Mouse (Mus musculus): ENCODE data around the gene Akap1. TPM values are rescaled to one million over a fixed set of nuclear protein-coding genes. Genes with fewer than 3 reads are reported as not detected.

Akap1 gene
- polyA plus RNA-seq, 1 experiment = 114 TPM

DNA sequence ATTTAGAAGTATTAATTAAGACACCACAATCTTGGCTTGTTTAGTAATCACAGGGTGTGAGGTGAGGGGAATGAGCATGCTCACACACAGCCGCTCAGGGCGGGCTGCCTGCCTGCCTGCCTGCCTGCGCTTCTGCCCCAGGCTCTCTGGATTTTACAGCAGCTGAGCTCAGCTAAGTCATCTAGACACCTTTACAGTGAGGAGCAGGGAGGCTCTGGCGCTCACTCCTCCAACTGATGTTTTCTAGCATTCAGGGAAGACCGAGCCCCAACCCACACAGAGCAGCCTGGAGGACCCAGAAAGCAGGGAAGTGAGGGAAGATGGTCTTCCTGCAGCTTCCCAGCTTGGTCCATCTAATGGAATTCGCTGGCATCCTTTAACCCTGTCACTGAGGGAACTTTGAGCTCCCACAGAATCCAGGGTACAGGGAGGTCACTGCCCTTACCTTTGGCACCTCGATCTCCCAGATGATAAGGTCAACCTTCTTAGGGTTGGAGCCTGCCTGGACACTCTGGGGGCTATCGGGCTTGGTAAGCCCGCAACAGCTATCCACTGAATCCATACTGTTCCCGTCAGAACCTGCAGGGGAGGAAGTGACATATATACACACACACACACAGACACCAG is 23.5 kb downstream of the Akap1 start:
- peak overlapping the region; percentile 81 for H3K27ac ChIP-seq (replicated peaks; ENCODE audit: low read depth, low read length)

DNA sequence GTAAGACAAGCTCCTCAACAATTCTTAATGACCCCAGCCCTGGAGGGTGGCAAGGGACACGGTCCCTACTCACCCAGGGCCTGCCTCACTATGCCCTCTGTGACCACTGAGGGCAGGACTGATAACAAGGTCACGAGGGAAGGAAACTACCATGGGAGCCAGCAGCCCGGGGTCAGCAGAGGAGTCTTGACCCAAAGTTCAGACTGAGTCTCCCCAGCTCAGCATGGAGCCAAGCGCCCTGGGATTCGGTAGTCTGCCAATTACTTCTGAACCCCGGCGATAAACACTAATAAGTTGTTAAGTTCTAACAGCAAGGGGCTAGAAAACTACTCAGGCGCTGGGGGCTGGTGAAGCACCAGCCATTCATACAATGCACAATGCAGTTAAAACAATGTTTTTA is 24.1 kb downstream of the Akap1 start:
- peaks cover 9% of the 10 kb centered on the region for H3K4me1 ChIP-seq (ENCODE audit: control insufficient read depth, insufficient read depth, insufficient read length, low read length)
- no peak overlapping the region for H3K4me3 ChIP-seq (ENCODE audit: insufficient read depth, low read depth, low read length)
- H3K27ac ChIP-seq (replicated peaks; ENCODE audit: low read depth, low read length) = peak overlapping the region; percentile 81

More for the DNA sequence above, 23.5 kb downstream of the Akap1 start:
- H3K4me3 ChIP-seq (ENCODE audit: insufficient read depth, low read depth, low read length) = no peak overlapping the region
- peaks cover 9% of the 10 kb centered on the region for H3K4me1 ChIP-seq (ENCODE audit: control insufficient read depth, insufficient read depth, insufficient read length, low read length)

DNA sequence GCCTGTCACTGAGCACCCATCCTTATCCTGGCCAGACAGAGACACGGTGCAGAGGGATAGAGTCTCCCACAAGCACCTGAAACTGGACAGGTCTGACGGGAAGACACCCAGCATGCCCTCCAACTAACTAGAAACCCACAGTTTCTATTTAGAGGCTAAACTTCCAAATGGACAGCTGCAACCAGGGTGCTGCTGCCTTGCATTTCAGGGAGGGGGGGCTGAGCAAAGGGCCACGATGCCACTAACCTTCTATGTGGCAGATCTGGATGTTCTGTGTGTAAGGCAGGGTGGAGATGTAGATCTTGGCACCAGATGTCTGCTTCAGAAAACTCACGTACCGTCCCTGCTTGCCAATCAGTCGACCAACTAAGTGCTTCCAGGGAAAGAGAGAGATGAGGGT is 25.0 kb downstream of the Akap1 start:
- peaks cover 9% of the 10 kb centered on the region for H3K4me1 ChIP-seq (ENCODE audit: control insufficient read depth, insufficient read depth, insufficient read length, low read length)
- peak overlapping the region; percentile 81 for H3K27ac ChIP-seq (replicated peaks; ENCODE audit: low read depth, low read length)
- no peak overlapping the region for H3K4me3 ChIP-seq (ENCODE audit: insufficient read depth, low read depth, low read length)

DNA sequence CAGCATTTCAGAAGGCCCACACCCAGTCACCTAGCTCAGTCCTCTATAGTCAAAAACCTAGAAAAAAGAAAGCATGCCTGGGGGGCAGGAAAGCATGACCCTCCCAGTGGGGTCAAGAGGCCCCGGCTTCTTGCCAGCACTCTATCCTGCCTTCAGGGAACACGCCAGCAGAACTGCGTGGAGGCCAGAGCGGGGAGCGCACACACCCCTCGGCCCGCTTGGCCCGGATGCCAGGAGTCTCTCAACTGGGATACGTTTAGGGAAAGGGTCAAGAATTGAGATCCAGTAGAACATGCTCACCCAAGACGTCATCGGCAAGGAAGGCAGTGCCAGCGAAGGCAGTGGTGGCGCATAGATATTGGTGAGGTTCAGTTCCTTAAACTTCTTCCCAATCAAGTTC is 25.8 kb downstream of the Akap1 start:
- Histone ChIP-seq H3K4me3 (ENCODE audit: insufficient read depth, low read depth, low read length) (no peak overlapping the region), H3K4me1 (ENCODE audit: control insufficient read depth, insufficient read depth, insufficient read length, low read length) (peaks cover 8% of the 10 kb centered on the region), H3K27ac (replicated peaks; ENCODE audit: low read depth, low read length) (peak overlapping the region; percentile 81)

DNA sequence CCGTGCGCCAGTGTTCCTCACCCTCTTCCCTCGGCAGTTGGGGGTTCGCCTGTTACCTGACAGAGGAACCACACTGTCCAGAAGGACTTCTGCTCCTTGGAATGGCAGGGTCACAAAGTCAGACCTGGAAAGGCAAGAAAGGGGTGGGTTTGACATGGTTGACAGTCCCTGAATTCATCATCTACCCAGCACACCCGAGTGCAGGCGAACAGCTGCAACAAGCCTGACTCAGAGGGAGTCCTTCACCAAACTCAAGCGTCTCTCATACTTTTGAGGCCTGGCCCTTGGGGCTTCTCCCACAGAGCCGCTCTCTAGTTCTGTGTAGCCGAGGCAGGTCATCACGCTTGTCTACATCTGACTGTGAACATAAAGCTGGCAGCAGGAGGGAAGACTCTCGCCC is 29.8 kb downstream of the Akap1 start:
- H3K27ac ChIP-seq (replicated peaks; ENCODE audit: low read depth, low read length) = no peak overlapping the region; the same call in 1 of the 2 replicates
- peaks cover 5% of the 10 kb centered on the region; the same call in 1 of the 2 replicates for H3K4me1 ChIP-seq (ENCODE audit: control insufficient read depth, insufficient read depth, insufficient read length, low read length)

DNA sequence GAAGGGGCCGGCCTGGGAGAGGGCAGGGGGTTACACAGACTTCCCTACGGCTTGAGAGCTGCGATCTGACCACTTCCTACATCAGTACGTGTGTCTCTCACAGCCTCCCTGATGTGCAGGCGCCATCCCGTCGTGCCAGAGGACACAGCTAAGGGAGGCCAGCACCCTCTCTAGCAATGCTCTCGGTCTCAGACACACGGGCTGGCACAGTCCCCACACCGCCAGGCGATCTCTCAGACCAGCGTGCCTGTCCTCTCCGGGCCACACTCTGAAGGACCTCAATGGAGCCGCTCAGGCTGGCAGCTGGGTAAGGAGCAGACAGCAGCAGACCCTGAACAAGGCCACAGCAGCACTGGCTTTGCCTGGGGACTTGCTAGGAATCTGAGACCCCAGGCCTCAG is 30.3 kb downstream of the Akap1 start:
- peaks cover under 1% of the 10 kb centered on the region; the same call in 1 of the 2 replicates for H3K4me1 ChIP-seq (ENCODE audit: control insufficient read depth, insufficient read depth, insufficient read length, low read length)
- H3K27ac ChIP-seq (replicated peaks; ENCODE audit: low read depth, low read length) = no peak overlapping the region; the same call in 1 of the 2 replicates
- H3K4me3 ChIP-seq (ENCODE audit: insufficient read depth, low read depth, low read length) = no peak overlapping the region

More for the DNA sequence above, 29.8 kb downstream of the Akap1 start:
- no peak overlapping the region for H3K4me3 ChIP-seq (ENCODE audit: insufficient read depth, low read depth, low read length)

DNA sequence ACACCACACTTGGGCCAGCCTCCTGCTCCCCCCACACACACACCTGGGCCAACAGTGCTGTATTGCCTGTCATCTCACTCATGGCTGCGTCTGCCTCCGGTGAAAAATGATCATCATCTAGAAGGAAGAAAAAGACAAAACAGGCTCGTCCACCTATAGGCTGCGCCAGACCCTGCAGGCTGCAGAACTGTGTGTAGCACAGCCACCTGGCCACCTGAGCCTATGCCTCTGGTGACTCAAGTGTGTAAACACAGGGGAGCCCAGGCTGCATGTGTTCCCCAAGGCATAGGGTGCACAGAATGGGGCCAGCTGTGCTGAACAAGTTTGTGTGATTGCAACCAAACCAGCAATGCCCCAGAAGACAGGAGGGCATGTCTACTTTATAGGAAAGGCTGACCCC is 31.3 kb downstream of the Akap1 start:
- Histone ChIP-seq H3K4me3 (ENCODE audit: insufficient read depth, low read depth, low read length) (no peak overlapping the region), H3K27ac (replicated peaks; ENCODE audit: low read depth, low read length) (no peak overlapping the region), H3K4me1 (ENCODE audit: control insufficient read depth, insufficient read depth, insufficient read length, low read length) (no peaks in the 10 kb centered on the region)

DNA sequence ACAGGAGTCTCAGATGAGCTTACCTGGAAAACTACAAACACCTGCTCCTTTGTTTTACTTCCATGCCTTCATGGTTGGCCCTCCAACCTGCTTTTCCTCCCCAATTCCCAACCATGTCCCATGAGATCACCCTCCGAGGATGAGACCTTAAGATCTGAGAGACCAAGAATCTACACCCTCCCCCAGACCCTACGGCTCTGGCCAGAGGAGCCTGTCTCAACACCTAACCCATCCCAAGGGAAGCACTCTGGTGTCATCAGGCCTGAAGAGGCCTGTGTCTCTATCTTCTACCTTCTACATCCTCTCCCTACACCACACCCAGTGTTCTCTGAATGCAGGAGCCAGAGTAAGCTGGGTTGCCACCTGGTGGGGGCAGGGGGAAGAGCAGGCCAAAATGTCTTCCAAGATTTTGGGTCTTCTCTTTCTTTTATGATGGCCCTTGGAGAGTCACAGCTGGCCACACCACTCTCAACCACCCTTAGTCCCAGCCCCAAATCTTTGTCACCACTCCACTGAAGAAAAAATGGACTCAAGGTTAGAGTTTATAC is 34.1 kb downstream of the Akap1 start:
- no peaks in the 10 kb centered on the region for H3K4me1 ChIP-seq (ENCODE audit: control insufficient read depth, insufficient read depth, insufficient read length, low read length)
- no peak overlapping the region for H3K27ac ChIP-seq (replicated peaks; ENCODE audit: low read depth, low read length)
- no peak overlapping the region for H3K4me3 ChIP-seq (ENCODE audit: insufficient read depth, low read depth, low read length)

DNA sequence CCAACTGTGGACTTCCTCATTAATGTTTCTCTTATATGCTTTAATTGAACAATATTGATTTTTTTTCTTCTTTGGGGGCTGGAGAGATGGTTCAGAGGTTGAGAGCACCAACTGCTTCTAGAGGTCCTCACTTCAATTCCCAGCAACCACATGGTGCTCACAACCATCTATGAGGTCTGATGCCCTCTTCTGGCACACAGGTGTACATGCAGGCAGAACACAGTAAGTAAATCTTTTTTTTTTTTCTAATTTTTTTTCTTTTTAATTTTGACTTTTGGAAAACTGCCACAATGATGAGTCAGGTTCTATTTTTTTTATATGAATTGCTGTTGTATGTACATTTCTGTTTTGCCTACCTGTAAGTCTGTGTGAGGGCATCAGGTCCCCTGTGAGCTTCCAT is 35.9 kb downstream of the Akap1 start:
- H3K4me1 ChIP-seq (ENCODE audit: control insufficient read depth, insufficient read depth, insufficient read length, low read length) = no peaks in the 10 kb centered on the region
- no peak overlapping the region for H3K27ac ChIP-seq (replicated peaks; ENCODE audit: low read depth, low read length)
- no peak overlapping the region for H3K4me3 ChIP-seq (ENCODE audit: insufficient read depth, low read depth, low read length)

DNA sequence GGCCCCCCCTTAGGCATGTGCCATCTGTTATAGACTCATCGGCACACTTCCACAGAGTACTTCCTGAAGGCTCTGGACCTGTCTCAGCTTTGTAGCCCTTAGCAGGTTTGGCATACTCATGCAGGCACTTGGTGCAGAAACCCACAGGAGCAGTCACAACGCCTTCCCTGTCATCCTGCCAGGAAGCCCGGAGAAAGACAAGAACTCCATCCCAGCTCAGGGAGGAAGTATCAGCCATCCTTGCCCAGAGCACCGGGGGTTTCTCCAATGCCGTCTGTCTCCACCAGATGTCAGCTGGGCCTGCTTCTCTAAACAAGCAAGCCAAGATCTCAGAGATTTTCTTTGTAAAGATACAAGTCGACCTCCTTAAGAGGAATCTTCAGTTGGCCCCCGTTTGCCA is 38.5 kb downstream of the Akap1 start:
- H3K4me1 ChIP-seq (ENCODE audit: control insufficient read depth, insufficient read depth, insufficient read length, low read length) = no peaks in the 10 kb centered on the region
- H3K4me3 ChIP-seq (ENCODE audit: insufficient read depth, low read depth, low read length) = no peak overlapping the region
- H3K27ac ChIP-seq (replicated peaks; ENCODE audit: low read depth, low read length) = no peak overlapping the region

DNA sequence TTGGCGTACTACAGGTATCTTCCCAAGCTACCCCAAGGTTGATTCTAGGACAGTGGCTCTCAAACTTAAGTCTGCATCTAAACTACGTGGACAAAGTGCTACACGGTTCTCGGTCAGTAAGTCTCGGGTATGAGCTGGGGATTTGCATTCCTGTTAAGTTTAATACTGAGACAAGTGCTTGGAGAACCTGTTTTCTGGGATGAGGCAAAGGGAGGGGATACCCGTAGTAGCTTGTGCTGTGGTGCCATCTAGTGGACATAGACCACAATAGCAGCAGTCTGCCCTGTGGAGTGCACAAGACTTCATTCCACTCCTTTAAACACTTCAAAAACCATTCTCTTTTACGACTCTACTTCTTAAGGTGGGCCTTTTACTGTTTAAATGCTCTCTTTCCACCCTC is 41.4 kb downstream of the Akap1 start:
- no peak overlapping the region for H3K4me3 ChIP-seq (ENCODE audit: insufficient read depth, low read depth, low read length)
- no peaks in the 10 kb centered on the region for H3K4me1 ChIP-seq (ENCODE audit: control insufficient read depth, insufficient read depth, insufficient read length, low read length)
- H3K27ac ChIP-seq (replicated peaks; ENCODE audit: low read depth, low read length) = no peak overlapping the region

DNA sequence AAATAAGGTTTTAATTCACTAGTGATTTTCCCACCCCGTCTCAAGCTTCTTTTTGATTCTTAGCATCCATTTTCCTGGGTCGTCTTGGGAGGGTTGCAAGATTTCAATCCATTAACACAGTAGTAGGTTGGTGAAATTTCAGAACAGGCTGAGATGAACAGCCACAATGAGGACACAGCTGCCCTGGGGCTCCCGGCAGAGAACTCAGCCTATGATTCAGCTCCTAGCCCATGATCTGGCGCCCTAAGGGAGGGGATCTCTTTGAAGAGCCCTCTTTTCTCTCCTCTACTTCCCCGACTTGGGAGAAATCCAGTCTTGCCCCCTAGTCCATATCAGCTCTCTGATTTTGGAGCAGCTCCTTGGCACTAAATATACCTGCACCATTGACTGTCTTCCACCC is 41.9 kb downstream of the Akap1 start:
- Histone ChIP-seq H3K4me3 (ENCODE audit: insufficient read depth, low read depth, low read length) (no peak overlapping the region), H3K4me1 (ENCODE audit: control insufficient read depth, insufficient read depth, insufficient read length, low read length) (no peaks in the 10 kb centered on the region), H3K27ac (replicated peaks; ENCODE audit: low read depth, low read length) (no peak overlapping the region)

DNA sequence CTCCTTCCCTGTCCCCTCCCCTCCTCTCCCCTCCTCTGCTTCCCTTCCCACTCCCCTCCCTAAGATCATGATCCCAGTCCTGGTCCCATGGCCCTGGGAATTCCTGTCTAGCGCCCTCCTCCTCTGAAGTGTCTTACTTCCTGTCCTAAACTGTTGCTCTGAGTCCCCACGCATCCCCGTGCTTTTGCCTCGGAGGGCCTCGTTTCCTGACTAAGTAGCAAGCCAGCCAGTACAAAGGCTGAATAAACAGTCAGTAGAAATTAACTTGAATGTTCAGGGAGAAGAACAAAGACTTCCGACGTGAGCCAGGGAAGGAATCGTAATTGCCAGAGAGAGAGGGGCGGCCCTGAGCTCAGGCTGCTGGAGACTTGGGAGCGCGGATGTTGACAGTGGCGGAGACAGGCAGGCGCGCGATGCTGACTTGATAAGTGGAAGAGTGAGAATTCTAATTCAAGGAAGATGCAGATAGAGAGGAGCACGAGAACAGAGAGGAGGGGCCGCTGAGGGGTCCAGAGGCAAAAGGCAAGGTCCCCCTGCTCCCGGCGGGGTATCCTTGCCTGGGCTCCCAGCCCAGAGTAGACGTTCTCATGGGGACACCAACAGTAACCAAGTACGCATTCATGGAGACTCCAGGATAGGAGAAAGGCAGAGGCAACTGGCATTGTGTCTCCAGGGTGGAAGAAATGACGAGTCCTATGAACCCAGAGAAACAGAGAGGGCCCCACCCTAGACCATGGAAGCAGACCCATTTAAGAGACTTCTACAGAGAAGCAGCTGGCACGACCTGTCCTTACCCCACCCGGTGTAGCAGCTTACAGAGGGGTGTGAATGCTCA is 43.4 kb downstream of the Akap1 start:
- Histone ChIP-seq H3K4me1 (ENCODE audit: control insufficient read depth, insufficient read depth, insufficient read length, low read length) (no peaks in the 10 kb centered on the region), H3K4me3 (ENCODE audit: insufficient read depth, low read depth, low read length) (no peak overlapping the region), H3K27ac (replicated peaks; ENCODE audit: low read depth, low read length) (no peak overlapping the region)

DNA sequence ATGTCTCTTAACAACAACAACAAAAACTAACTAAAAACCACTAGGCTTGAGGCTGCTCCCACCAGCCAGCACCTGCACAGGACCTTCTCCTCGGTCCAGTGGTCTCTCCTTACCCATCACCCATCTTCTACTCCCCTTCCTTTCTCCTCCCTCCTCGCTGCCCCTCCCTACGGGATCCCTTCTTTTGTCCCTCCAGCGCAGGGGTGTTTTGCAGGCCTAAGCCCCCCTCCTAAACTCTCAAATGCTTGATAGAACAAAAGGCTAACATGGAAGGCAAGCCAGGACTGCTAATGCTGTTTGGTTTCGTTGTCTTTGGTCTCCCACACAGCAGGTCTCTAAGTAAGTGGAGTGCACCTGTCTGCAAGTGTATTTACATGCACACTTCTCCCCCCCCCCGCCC is 44.1 kb downstream of the Akap1 start:
- Histone ChIP-seq H3K4me1 (ENCODE audit: control insufficient read depth, insufficient read depth, insufficient read length, low read length) (no peaks in the 10 kb centered on the region), H3K27ac (replicated peaks; ENCODE audit: low read depth, low read length) (no peak overlapping the region)

DNA sequence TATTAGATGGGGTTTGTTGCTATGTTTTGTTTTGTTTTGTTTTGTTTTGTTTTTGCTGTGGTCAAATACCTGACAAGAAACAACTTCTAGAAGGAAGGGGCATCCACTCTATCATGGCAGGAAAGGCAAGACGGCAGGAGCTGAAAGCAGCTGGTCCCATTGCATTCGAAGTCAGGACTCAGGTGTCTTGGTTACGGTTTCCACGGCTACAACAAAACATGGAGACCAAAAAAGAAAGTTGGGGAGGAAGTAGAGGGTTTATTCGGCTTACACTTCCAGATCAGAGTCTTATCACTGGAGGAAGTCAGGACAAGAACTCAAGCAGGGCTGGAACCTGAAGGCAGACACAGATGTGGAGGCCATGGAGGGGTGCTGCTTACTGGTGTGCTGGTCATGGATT is 47.3 kb downstream of the Akap1 start:
- H3K4me1 ChIP-seq (ENCODE audit: control insufficient read depth, insufficient read depth, insufficient read length, low read length) = no peaks in the 10 kb centered on the region
- H3K27ac ChIP-seq (replicated peaks; ENCODE audit: low read depth, low read length) = no peak overlapping the region
- no peak overlapping the region for H3K4me3 ChIP-seq (ENCODE audit: insufficient read depth, low read depth, low read length)

More for the DNA sequence above, 44.1 kb downstream of the Akap1 start:
- no peak overlapping the region for H3K4me3 ChIP-seq (ENCODE audit: insufficient read depth, low read depth, low read length)

Data from brown adipose tissue, adult 24 weeks (tissue).